Mouse (Mus musculus) cerebral cortex, adult 2 months (tissue): ENCODE data around the gene Ttc41.

Experiments used
- WGBS: fragments of 180-500 bp; shearing (Covaris S2); methylation state at CpG from one replicate; pipeline ENCODE4 v1.1.7; 2018; 5-methylcytosine and 5-hydroxymethylcytosine counted together

The Ttc41 gene

GRCm38 (mm10) chr10:86755816-86756502 lies 50.3 kb downstream of the Ttc41 start:
- WGBS: 84% methylated on average over 6 of the region's 6 CpGs

GRCm38 (mm10) chr10:86757724-86758123 lies 52.1 kb downstream of the Ttc41 start:
- 97% methylated on average over 1 of the region's 1 CpGs for WGBS

DNA sequence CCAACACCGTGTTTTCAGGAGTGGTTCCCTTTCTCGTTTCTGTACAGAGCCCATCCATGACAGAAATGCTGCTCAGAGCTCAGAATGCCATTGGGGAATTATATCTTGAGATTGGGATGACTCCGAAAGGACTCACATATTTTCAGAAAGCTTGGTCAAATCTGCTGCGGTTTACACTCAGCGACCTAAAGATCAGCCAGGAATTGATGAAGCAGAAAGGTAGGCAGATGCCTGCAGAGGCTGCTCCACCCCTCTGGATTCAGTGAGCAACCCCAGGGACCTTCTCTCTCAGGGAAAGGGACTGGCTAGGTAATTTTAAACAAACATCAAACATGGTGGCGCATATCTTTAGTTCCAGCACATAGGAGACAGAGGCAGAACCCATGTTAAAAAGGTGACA lies 52.6 kb downstream of the Ttc41 start:
- 87% methylated on average over 6 of the region's 6 CpGs for WGBS

DNA sequence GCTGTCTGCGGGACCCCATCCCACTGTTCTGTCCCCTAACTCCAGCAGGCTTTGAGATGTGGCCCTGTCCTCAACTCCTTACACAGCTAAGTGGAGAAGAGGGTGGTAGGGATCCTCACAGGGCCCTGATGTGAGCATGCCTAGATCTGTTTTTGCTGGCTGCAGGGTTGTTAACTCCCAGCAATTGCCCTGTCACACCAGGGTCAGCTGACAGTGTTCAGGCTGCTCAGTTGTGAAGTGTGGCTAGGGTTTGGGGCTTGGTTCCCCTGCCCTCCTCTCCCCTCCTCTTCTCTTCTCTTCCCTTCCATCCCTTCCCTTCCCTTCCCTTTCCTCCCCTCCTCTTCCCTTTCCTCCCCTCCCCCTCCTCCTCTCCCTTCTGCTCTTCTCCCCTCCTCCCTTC lies 55.6 kb downstream of the Ttc41 start:
- 95% methylated on average over 1 of the region's 1 CpGs for WGBS

DNA sequence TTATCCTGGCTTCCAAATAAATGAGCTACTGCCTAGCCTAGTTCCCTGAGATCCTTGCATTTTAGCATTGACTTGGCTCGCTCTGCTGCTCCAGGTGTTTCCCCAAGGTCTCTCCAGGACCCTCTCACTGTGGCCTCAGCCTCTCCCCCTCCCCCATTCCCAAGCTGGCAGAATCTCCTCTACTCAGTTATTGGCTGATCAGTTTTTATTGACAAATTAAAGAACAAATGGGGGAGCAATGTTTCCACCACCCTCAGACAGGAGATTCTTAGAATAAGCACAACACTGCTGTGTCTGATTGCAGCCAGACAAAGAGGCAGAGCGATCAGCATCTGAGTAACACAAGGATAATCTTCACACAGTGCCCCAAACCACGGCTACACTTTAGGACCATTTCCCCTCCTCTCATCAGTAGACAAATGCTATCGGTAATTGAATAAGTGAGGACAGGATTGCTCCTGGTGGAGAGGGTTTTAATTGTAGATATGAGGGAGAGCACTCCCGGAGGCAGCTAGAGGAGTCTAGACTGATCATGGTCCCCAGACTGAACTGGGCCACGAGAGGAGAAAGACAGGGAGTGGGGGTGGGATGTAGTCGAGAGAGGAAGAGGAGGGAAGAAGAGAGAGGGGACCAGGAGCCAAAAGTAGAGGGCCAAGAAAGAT lies 56.2 kb downstream of the Ttc41 start:
- 62% methylated on average over 7 of the region's 7 CpGs for WGBS

DNA sequence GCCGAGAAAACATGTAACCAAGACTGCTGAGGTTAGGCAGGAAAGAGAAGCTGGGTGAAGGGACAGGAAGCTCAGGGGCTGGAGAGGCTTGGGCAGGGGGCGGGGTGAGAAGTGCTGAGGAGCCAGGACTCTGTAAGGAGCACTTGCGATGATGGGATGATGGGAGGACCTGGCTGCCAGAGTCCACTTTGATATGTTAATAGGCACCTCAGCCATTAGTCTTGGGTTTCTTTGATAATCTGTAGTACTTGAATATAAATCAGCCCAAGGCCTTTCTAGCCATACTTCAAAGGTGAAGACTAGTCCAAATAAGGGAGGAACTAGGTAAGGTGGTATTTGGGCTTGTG lies 56.7 kb downstream of the Ttc41 start:
- WGBS: 72% methylated on average over 3 of the region's 3 CpGs

- WGBS: 93% methylated on average over 5 of the region's 5 CpGs
These were observed 58.1 kb downstream of the Ttc41 start, which contains the start of gene Gm49358 for GRCm38 (mm10) chr10:86763672-86764071. Gm49358 (plus strand) TSS chr10:86763972.

DNA sequence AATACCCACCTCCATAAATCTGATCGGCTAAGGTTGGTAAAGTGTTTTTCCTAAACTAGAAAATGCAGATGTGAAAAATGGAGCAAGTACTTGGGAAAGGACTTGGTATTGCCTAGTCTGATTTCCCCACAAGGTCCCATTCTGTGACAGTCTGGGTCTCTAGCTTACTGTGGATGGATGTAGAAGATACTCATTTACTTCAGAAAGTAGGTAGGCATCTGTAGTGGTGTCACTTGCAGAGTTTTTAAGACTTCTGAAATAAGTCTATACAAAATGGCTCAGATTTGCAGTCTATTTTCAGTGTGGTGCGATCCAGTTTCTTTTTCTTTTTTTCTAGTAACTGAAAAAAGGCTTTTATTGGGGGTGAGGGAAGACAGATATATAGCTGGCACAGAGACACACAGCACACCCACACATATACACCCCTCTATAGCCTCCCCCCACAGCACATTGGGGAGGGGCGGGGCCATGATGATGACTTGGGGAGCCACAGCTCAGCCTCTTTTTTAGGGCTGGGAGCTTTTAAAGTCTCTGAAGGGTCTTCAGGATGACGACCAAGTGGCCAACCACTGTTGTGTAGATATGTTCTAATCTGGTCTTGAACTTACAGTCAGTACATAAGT lies 59.8 kb downstream of the Ttc41 start:
- 57% methylated on average over 4 of the region's 4 CpGs for WGBS

- WGBS: 79% methylated on average over 5 of the region's 5 CpGs
These were observed 63.6 kb downstream of the Ttc41 start for GRCm38 (mm10) chr10:86769216-86769615.

DNA sequence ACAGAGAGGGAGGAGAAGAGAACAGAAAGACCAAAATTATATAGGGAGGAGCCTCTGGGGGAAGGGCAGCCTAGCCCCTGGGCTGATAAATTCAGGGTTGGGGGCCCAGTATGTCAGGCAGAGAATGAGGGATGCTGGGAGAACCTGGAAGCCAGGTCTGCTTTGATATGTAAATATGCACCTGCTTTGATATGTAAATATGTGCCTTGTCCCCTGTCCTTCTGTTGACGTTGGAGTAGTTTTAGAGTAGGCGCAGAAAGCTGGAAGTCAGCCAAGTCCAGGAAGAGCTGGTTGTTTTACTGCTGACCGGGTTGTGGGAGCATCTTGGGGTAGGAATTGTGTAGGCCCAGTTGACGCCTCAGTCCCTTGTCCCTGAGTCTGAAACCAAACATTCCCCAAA lies 64.2 kb downstream of the Ttc41 start:
- WGBS: 50% methylated on average over 4 of the region's 4 CpGs

- WGBS: 83% methylated on average over 5 of the region's 5 CpGs
These were observed 66.1 kb downstream of the Ttc41 start for GRCm38 (mm10) chr10:86771701-86772100.

DNA sequence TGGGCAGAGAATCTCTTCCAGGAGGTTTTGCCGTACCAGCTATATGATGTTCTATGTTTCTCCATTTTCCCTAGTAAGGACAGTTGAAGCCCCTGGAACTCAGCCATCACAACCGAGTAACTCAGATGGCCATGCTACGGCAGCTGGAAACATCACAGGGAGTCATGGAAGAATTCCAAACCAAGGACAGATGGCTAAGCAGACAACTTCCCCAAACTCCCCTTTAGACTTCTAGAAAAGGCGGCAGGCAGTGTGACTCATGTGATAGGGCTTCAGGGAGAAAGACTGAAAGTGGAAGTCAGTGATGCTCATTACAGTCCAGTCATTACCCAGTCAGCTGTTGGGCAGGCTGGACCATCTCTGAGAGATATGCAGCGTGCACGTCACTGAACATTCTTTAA lies 66.6 kb downstream of the Ttc41 start:
- WGBS: 38% methylated on average over 6 of the region's 6 CpGs

DNA sequence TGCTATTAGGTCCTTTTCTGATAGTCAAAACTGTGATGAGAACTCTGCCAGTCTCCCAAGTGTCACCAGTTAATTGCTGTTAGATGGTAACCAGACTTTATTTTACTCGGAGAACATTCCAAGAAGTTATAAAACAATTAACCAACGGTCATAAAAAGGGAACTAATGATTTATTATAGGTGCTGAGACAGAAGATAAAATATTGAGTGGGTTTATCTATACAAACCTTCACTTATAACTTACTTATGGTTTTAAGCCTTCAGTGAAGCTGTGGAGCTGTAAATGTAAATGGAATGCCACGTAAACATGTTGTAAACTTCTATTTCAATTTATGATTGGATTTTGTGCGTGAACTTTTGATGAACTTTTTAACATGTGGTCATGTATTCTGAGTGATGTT lies 67.7 kb downstream of the Ttc41 start:
- 79% methylated on average over 4 of the region's 4 CpGs for WGBS

DNA sequence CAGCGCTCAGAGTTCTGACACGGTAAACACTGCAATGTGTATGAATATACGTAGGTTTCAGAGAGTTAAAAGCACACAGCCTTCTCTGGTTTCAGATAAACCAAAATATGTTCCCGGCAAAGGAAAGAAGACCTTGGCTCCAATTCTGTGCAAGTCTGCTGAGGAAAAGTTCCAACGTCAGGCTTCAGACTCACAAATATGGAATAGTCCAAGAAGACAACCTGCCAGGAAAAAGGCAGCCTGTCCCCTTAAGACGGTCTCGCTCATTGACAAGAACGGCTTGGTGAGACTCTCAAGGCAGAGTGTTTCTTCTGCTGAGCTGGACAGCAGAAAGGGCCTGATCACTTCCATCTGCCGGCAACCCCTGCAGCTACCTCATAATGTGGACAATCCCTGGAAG lies 70.7 kb downstream of the Ttc41 start:
- WGBS: 50% methylated on average over 9 of the region's 9 CpGs

- WGBS: 63% methylated on average over 19 of the region's 19 CpGs
These were observed 72.2 kb downstream of the Ttc41 start for GRCm38 (mm10) chr10:86777614-86778319.

- 2% methylated on average over 44 of the region's 44 CpGs for WGBS
These were observed 72.9 kb downstream of the Ttc41 start, which contains the start of gene Nt5dc3 for GRCm38 (mm10) chr10:86778398-86779116. Nt5dc3 (plus strand) TSS chr10:86779005.

- under 1% methylated on average over 58 of the region's 58 CpGs for WGBS
These were observed 73.6 kb downstream of the Ttc41 start for GRCm38 (mm10) chr10:86779117-86779755.

GRCm38 (mm10) chr10:86779816-86780500 lies 74.3 kb downstream of the Ttc41 start:
- WGBS: 22% methylated on average over 12 of the region's 12 CpGs

DNA sequence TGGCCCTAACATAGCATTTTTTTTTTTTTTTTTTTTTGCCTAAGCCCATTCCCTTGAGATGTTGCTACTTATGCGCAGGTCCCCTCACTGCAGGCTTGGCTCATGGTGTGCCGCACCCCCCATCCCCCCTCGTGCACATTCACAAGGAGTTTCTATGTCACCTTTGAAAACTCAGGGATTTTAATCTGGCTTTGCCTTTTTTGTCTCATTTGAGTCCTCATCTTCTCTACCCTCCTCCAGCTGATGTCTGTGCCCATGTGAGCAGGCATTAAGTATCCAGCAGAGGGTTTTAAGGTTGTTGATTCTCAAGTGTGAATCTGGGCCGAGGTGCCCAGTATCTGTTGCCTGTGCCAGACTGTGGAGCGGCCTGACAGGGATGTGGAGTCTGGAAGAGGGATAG lies 76.0 kb downstream of the Ttc41 start:
- WGBS: 59% methylated on average over 5 of the region's 5 CpGs

GRCm38 (mm10) chr10:86782656-86783055 lies 77.0 kb downstream of the Ttc41 start:
- WGBS: 74% methylated on average over 5 of the region's 5 CpGs

DNA sequence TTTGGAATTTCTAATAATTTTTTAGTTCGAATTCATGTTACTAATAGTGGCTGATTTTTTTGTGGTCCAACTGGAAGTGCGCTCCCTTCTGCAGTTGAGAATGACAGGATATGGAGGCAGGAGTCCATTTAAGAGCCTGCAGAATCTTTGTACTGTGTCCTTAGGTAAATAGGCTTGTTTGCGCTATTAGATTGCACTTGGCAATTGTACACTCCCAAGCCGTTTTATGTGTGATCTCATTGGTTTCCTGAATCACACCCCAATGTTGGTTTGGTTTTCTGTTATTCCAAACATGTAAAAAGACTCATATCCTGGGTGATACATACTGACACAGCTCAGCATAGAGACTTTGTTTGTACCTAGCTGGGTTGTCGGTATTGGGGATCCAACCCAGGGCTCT lies 78.0 kb downstream of the Ttc41 start:
- 71% methylated on average over 5 of the region's 5 CpGs for WGBS
